Mouse (Mus musculus) spleen, adult 12 weeks (tissue): Measurements from ENCODE around the gene Cnnm2.
"Not testable (repeated sequence)": the region's sequence is repeated elsewhere in the genome, so short reads cannot be mapped to it uniquely, and the experiment has no call there.

Experiments
- DNase-seq: peaks from one replicate; pipeline ENCODE4 v3.0.0; 2022; ENCODE audit warnings: low spot score

Gene Cnnm2

DNA sequence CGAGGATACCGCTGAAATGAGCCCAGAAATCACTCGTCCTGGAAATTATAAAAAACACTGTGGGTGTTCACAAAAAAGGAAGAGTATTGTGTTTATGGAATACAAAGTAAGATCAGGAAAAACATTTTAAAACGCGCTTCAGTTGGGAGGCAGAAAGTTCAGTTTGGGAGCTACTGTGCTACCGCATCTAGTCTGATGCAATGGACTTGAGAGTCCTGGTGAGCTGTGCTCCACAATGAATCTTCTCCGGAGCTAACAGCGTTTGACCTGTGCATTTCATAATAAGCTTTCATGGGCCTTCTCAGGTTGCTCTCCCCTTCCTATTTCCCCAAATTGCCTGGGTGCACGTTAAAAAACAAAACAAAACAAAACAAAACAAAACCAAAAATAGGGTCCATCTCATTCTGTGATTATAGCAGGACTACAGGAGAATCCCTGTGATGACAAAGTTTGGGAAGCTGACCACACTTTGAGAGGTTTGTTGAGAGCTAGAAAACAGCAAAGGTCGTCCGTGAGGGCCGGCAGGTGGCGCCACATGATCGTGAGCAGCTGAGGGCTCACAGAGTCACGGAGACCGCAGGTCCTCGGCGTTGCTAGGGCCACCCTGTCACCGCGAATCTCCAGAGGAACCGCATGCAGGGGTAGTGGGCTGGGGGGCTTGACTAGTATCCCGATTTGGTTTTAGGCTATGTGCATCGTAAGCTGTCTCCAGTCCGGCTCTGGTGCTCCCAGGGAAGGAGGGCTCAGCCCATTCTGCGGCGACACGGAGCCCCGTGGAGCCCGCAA lies 828 bp upstream of the Cnnm2 start:
- peak; percentile 80 for DNase-seq

- no peak for DNase-seq
These were observed 535 bp downstream of the Cnnm2 start for GRCm38 (mm10) chr19:46761971-46762290.

DNA sequence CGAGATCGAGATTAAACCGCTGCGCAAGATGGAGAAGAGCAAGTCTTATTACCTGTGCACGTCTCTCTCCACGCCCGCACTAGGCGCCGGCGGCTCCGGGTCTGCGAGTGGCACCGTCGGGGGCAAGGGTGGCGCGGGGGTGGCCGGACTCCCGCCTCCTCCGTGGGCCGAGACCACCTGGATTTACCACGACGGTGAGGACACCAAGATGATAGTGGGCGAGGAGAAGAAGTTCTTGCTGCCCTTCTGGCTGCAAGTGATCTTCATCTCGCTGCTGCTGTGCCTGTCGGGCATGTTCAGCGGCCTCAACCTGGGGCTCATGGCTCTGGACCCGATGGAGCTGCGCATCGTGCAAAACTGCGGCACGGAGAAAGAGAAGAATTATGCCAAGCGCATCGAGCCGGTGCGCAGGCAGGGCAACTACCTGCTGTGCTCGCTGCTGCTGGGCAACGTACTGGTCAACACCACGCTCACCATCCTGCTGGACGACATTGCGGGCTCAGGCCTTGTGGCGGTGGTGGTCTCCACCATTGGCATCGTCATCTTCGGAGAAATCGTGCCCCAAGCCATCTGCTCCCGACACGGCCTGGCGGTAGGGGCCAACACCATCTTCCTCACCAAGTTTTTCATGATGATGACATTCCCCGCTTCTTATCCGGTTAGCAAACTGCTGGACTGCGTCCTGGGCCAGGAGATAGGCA lies 1.0 kb downstream of the Cnnm2 start:
- peak; percentile 55 for DNase-seq

GRCm38 (mm10) chr19:46762992-46763342 lies 1.6 kb downstream of the Cnnm2 start:
- DNase-seq, result peak; percentile 50

- no peak for DNase-seq
These were observed 2.0 kb downstream of the Cnnm2 start for GRCm38 (mm10) chr19:46763356-46763755.

DNA sequence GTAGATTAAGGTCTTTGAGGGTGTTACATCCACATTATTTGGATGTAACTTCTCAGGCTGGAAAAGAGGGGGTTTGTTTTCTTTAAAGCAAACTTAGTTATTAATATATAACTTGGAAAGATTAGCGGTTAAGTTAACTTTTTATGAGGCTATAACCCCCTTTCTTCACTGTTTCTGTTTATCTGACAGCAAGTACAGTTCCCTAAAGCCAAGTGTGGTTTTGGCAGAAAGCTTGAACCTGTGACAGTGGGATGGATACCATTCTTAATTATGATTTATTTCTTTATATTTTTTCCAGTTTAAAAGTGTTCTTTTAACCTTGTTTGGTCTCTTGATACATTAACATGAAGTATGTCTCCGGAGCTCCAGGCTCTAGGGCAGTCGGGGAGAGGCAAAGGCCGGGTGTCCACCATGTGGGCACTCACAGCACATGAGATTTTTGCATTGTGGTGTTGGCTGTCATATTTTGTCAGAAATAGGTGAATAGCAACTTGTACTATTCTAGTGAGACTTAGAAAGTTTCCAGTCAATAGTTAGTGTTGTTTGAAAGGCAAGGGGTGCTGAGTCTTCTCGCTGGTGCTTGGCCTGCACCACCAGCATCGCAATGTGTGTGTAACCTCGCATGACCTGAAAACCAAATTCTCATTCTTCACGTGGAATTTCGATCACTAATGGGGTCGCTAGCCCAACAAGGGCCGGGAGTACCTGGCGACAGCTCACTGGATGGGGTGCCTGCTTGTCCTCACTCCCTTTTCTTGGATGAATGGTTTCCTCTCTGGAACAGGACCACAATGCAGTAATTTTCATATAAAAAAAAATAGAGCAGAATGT lies 2.8 kb downstream of the Cnnm2 start:
- no peak for DNase-seq

DNA sequence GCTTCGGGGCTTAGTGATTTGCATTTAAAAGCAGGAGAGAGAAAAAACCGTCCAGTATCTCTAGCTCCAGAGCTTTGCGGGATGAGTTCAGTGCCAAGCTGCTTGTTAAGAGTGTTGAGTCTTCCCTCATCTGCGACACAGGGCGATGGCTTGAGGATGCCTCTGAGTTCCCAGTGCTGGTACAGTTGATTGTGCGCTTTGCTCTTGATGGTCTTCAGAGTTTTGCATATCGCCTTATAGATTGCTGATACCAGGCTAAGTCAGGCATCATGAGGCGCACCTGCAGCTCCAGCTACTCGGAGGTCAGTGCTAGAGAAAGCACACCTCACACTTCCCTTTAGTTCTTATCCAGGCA lies 3.3 kb downstream of the Cnnm2 start:
- peak; percentile 22 for DNase-seq

DNA sequence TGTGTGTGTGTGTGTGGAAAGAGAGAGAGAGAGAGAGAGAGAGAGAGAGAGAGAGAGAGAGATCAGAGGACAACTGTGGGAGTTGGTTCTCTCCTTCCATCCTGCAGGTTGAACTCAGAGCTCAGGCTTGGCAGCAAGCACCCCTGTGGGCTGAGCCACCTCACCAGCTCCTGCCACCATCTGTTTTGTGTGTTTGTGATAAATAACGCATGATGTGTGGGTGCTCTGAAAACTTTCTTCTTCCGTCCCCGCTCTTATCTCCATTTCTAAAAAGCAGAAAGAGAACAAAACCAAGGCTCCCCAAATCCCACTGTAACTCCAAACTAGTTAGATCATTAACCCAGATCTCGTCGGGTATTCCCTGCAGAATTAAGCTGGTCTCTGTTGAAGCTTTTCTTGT lies 4.7 kb downstream of the Cnnm2 start:
- DNase-seq, result peak; percentile 16

- no peak for DNase-seq
These were observed 8.4 kb downstream of the Cnnm2 start for GRCm38 (mm10) chr19:46769759-46770158.

GRCm38 (mm10) chr19:46771801-46772200 lies 10.4 kb downstream of the Cnnm2 start:
- no peak for DNase-seq

- DNase-seq, result no peak
These were observed 15.0 kb downstream of the Cnnm2 start for GRCm38 (mm10) chr19:46776391-46776790.

GRCm38 (mm10) chr19:46776850-46777249 lies 15.5 kb downstream of the Cnnm2 start:
- DNase-seq, result no peak

GRCm38 (mm10) chr19:46777928-46778680 lies 16.7 kb downstream of the Cnnm2 start:
- no peak for DNase-seq

DNA sequence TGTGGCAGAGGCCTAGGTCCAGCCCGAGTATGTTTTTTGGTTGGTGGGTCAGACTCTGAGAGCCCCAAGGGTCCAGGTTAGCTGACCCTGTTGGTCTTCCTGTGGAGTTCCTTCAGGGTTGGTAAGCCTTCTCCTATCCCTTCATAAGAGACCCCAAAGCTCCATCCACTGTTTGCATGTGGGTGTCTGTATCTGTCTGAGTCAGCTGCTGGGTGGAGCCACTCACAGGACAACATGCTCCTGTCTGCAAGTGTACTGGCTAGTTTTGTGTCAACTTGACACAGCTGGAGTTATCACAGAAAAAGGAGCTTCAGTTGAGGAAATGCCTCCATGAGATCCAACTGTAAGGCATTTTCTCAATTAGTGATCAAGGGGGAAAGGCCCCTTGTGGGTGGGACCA lies 17.7 kb downstream of the Cnnm2 start:
- DNase-seq, result not testable (repeated sequence)

- DNase-seq, result no peak
These were observed 22.6 kb downstream of the Cnnm2 start for GRCm38 (mm10) chr19:46784038-46784437.

- no peak for DNase-seq
These were observed 23.1 kb downstream of the Cnnm2 start for GRCm38 (mm10) chr19:46784502-46784901.

DNA sequence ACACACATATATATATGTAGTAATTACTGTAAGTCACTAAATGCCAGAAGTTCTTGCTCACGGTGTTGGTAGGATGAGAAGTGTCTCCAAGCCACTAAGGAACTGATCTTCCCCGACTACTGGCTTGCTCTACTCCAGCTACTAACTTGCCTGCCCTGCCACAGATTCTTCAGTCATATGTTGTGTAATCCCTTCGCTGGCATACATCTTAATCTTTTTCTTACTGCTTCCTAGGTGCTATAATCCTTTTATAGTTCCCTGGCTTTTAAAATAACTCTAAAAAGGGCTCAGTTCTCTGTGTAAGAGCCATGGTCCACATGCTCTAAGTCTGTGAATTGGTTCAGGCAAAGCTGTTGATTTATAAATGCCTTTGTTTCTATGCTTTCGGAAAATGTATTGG lies 24.2 kb downstream of the Cnnm2 start:
- no peak for DNase-seq

DNA sequence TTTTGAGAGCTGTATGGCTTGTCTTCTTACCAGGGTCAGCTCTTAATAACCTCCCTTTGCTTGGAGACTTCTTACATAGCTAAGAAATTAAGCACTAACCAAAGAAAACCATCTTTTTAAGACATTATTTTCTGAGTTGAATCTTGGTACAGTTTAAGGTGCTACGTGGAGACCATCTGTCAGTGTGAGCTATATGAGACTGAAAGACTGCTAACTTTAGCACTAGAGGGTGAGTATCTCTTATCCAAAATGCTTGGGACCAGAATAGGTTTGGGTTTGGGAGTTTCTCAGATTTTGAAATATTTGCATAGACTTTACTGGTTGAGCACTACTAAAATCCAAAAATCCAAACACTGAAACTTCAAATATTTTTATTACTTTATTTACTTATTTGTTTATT lies 28.4 kb downstream of the Cnnm2 start:
- DNase-seq, result no peak

GRCm38 (mm10) chr19:46791360-46791759 lies 30.0 kb downstream of the Cnnm2 start:
- DNase-seq, result no peak

GRCm38 (mm10) chr19:46791921-46792320 lies 30.5 kb downstream of the Cnnm2 start:
- DNase-seq, result no peak

DNA sequence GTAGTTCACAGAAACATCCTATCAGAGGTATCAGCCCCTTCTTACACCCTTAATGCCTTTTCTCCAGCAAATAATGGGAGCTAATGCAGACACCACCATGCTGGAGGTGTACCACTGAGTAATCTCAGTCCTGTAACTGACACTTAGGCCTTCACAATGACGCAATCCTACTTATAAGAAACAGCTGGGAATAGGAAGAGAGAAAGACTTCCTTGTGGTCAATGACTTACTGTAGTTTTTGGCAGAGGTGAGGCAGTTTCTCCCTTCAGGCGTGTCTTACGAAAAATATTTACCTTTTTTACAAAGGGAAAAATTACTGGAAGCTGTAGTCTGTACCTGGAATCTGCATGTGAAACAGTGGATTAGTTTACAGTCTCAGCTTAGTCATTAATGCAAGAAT lies 31.1 kb downstream of the Cnnm2 start:
- no peak for DNase-seq

DNA sequence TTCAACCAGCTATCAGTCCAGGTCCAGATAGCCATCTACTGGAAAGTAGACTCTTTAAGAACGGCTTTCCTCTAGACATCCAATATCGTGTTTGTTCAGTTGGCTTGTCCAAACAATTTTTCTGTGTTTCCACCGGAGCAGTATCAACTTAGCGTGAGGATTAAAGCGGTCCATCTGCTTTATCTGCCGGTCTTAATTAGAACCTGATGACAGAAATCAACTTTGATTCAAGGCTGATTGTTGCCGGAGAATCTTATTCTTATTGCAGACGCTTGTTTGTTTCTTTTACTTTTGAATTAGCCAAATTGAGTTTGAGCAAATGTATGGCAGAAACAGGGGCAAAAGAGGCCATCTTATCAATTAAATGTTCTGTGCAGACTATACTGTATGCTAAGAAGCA lies 32.8 kb downstream of the Cnnm2 start:
- no peak for DNase-seq
